Mouse (Mus musculus) ES-E14 (cell line): ENCODE results near the gene Btbd19. TPM values are rescaled to one million over a fixed set of nuclear protein-coding genes. Genes with fewer than 3 reads are reported as not detected.

Source experiments
- DNase-seq: peaks from one replicate; pipeline ENCODE4 v3.0.0-alpha.2; 2013; ENCODE audit warnings: low read depth, low spot score
- H3K27ac ChIP-seq: 2 replicates; pipeline ENCODE4 v1.5.1; 2012; ENCODE audit warnings: low read depth, mild to moderate bottlenecking, low read length, moderate library complexity, mixed read lengths; ENCODE audit not compliant: poor library complexity, insufficient read depth, severe bottlenecking
- H3K36me3 ChIP-seq: 2 replicates; pipeline ENCODE4 v1.6.1; 2012; ENCODE audit warnings: mild to moderate bottlenecking, low read length, moderate library complexity, mixed read lengths; ENCODE audit not compliant: control insufficient read depth, poor library complexity, insufficient read depth, severe bottlenecking
- H3K4me1 ChIP-seq, 2 experiments: fragments of 150-350 bp in 1 of 2; sonication (generic) in 1 of 2; 2 replicates each; pipeline ENCODE4 v1.6.1; 2012; ENCODE audit warnings: low read length in 2 of 2, mild to moderate bottlenecking in 1 of 2, mixed read lengths in 1 of 2; ENCODE audit not compliant: control insufficient read depth in 2 of 2, insufficient read depth in 2 of 2, poor library complexity in 1 of 2
- H3K4me3 ChIP-seq, 2 experiments: fragments of 150-350 bp in 1 of 2; sonication (generic) in 1 of 2; 2 replicates each; pipeline ENCODE4 v1.5.1; 2012; ENCODE audit warnings: low read length in 2 of 2, low read depth in 1 of 2, mild to moderate bottlenecking in 1 of 2, mixed read lengths in 1 of 2; ENCODE audit not compliant: insufficient read depth in 1 of 2, poor library complexity in 1 of 2, severe bottlenecking in 1 of 2
- H3K9ac ChIP-seq: 2 replicates; pipeline ENCODE4 v1.6.1; 2012; ENCODE audit warnings: low read depth, mild to moderate bottlenecking, low read length, mixed read lengths; ENCODE audit not compliant: poor library complexity, insufficient read depth, severe bottlenecking
- H3K9me3 ChIP-seq: fragments of 150-350 bp; sonication (generic); 2 replicates; pipeline ENCODE4 v1.6.1; 2012; ENCODE audit warnings: low read depth, mild to moderate bottlenecking, low read length; ENCODE audit not compliant: control insufficient read depth, insufficient read depth
- CHD2 ChIP-seq: IDR thresholded peaks from 2 replicates; pipeline ENCODE4 v1.6.1; 2014; ENCODE audit warnings: mild to moderate bottlenecking, low read depth, low read length, inconsistent platforms
- HCFC1 ChIP-seq: IDR thresholded peaks from 2 replicates; pipeline ENCODE4 v1.6.1; 2012; ENCODE audit warnings: low read length, inconsistent platforms, borderline replicate concordance; ENCODE audit not compliant: insufficient read depth
- MAFK ChIP-seq: IDR thresholded peaks from 2 replicates; pipeline ENCODE4 v1.6.1; 2014; ENCODE audit warnings: mild to moderate bottlenecking, low read depth, low read length, inconsistent platforms; ENCODE audit not compliant: insufficient read depth
- ZC3H11A ChIP-seq: IDR thresholded peaks from 2 replicates; pipeline ENCODE4 v1.6.1; 2012; ENCODE audit warnings: low read depth, mild to moderate bottlenecking, inconsistent platforms, low read length, borderline replicate concordance
- ZNF384 ChIP-seq: IDR thresholded peaks from 2 replicates; pipeline ENCODE4 v1.6.1; 2012; ENCODE audit warnings: low read depth, low read length, inconsistent platforms
- in situ Hi-C, 2 experiments: fragments of 600-800 bp; cut with MboI; formaldehyde crosslinking; loops; one replicate each; pipeline ENCODE4 v1.15.1; 2025; ENCODE audit warnings: low sequenced_read_pairs in 2 of 2, inconsistent platforms in 1 of 2; ENCODE audit not compliant: unreplicated experiment in 2 of 2
- total RNA-seq: library from RNA; depleted of rRNA; stranded (reverse); fragments of 300-350 nt; gene quantifications from 2 replicates; pipeline ENCODE4 v1.2.3, GENCODE M21; 2012

Gene Btbd19
- total RNA-seq, 1 experiment: 51.2 TPM

DNA sequence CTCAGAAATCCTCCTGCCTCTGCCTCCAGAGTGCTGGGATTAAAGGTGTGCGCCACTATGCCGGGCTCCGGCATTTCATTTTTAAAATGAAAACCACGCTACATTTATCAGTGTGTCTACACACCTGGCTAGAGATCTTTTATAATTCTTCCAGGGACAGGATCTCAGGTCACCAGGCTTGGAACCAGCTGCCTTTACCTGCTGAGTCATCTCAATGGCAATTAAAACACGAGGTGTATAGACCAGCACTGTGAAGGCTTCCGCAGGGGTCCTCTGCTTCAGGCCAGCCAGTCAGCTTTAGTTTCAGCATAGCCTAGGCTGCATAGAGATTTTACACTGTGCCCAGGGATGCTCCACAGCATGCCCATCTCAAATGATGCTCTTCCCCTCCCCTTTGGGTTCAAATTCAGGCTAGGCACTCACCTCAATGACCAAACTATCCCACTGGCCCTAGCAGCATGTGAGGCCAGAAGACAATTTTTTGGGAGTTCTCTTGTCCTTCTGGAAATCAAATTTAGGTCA is 24.7 kb upstream of the Btbd19 start:
- TF ChIP-seq ZNF384 (no peak), ZC3H11A (no peak), MAFK (peak; percentile 85), HCFC1 (no peak), CHD2 (no peak)
- peak overlapping the region; percentile 80; the same call in 1 of the 2 replicates for H3K27ac ChIP-seq

DNA sequence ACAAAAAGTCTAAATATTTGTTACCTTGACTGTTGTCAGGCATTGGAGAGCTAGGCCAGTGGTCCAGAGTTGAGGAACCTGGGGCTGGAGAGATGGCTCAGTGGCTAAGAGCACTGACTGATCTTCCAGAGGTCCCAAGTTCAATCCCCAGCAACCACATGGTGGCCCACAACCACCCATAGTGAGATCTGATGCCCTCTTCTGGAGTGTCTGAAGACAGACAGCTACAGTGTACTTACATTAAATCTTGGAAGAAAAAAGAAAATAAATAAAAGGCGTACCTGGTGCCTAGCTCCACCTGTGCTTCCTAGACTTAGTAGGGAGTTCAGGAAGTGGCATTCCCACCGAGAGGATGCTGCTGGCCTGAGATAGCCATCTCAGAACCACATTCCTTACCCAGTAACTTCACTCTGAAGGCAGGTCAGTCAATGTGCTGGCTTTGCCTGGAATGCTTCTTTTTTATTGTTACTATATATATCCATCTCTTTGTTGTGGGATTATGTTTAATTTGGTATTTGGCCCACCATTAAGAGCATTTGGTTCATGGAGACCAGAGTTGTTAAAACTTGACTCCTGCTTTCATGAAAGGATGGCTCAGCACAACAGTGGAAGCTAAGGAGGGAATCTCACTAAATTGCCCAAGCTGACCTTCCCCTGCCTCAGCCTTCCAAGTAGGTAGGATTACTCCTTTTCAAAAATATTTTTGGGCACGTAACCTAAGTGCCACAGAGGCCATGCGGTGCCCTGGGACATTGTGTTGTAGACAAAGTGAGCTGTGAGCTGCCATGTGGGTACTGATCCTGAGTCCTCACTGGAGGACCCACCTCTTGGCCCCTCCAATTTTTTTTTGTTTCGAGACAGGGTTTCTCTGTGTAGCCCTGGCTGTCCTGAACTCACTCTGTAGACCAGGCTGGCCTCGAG is 24.0 kb upstream of the Btbd19 start:
- H3K9ac ChIP-seq: peak overlapping the region; percentile 72; the same call in 1 of the 2 replicates
- TF ChIP-seq HCFC1: no peak
- no peak for TF ChIP-seq ZC3H11A
- TF ChIP-seq CHD2: 0 out of 2 replicates have a peak, but pooled peaks have one; percentile 42
- no peak for TF ChIP-seq ZNF384
- TF ChIP-seq MAFK: no peak
- peaks cover 0 to 7% of the 10 kb centered on the region in 2 experiments; a peak in 1 of 4 replicates for H3K4me1 ChIP-seq
- in situ Hi-C loops: loop anchor here in 1 of 2 experiments (25.0 kb wide), 1 partner anchor 337 kb away; the partner anchor contains the start of genes Hpdl, Mutyh and Toe1
- H3K27ac ChIP-seq: peak overlapping the region; percentile 80
- DNase-seq: no peak
- peaks cover 45% of the 10 kb centered on the region for H3K36me3 ChIP-seq
- H3K9me3 ChIP-seq: no peaks in the 10 kb centered on the region
- peak overlapping the region in 1 of 2 experiments; percentile 45; a peak in 1 of 4 replicates for H3K4me3 ChIP-seq

More for the DNA sequence above, 24.7 kb upstream of the Btbd19 start:
- Histone ChIP-seq H3K36me3 (peaks cover 52% of the 10 kb centered on the region), H3K4me1 (peaks cover 0 to 7% of the 10 kb centered on the region in 2 experiments; a peak in 1 of 4 replicates), H3K9ac (no peak overlapping the region), H3K9me3 (no peaks in the 10 kb centered on the region), H3K4me3 (no peak overlapping the region)
- DNase-seq: no peak
- in situ Hi-C loops: no loop called here

DNA sequence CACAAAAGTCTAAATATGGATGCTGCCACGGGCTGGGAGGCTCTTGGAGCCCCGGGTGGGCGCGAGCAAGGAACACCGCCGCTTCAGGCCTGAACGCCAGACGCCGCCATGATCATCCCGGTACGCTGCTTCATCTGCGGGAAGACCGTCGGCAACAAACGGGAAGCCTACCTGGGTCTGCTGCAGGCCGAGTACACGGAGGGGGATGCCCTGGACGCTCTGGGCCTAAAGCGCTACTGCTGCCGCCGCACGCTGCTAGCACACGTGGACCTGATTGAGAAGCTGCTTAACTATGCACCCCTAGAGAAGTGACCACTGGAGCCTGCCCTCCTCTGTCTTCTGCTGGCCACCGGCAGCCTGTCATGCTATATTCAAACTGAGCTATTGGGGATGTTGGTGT is 23.3 kb upstream of the Btbd19 start:
- peak overlapping the region; percentile 20; the same call in 1 of the 2 replicates for H3K27ac ChIP-seq
- H3K36me3 ChIP-seq: peaks cover 38% of the 10 kb centered on the region
- no peak for DNase-seq
- peak overlapping the region; percentile 72 for H3K9ac ChIP-seq
- H3K4me1 ChIP-seq: peaks cover 0 to 7% of the 10 kb centered on the region in 2 experiments; a peak in 1 of 4 replicates
- peak overlapping the region in 1 of 2 experiments; percentile 45; a peak in 2 of 4 replicates for H3K4me3 ChIP-seq
- TF ChIP-seq ZNF384: no peak
- no peak for TF ChIP-seq ZC3H11A
- TF ChIP-seq MAFK: no peak
- in situ Hi-C loops: loop anchor here in 1 of 2 experiments (25.0 kb wide), 1 partner anchor 337 kb away; the partner anchor contains the start of genes Hpdl, Mutyh and Toe1
- no peaks in the 10 kb centered on the region for H3K9me3 ChIP-seq

DNA sequence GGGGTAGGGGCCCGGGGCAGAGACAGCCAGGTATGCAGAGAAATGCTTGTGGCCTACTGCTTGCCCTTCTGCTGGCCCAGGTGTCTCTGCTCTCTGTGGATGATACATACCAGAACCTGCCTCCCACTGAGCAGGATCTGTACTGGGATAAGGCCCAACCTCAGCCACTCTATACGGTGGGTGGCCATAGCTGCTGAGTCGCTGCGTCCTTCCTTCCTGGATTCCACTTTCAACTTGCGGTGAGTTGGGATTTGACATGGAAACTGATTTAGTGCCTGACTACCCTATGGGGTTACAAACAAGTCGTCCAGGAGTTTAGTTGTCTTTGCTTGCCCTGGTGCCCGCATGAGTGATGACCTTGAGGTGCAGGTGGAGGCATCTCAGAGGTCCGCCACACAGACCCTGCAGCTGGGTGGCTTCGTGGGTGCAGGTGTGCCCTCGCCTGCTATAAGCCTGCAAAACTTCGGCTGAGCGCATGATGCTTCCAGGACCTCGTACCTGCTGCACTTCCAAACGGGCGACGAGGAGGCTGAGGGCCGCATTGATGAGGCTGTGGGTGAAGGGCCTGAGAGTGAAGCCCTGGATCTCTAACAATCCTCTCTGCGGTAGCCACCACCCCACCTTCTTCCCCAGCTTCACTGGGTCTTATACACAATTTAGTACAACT is 22.7 kb upstream of the Btbd19 start:
- H3K36me3 ChIP-seq: peaks cover 31% of the 10 kb centered on the region
- in situ Hi-C loops: loop anchor here in 1 of 2 experiments (25.0 kb wide), 1 partner anchor 336 kb away; the partner anchor contains the start of genes Hpdl, Mutyh and Toe1
- DNase-seq: no peak

More for the DNA sequence above, 22.7 kb upstream of the Btbd19 start:
- no peaks in the 10 kb centered on the region for H3K9me3 ChIP-seq
- peak overlapping the region in 1 of 2 experiments; percentile 45; a peak in 2 of 4 replicates for H3K4me3 ChIP-seq
- peak overlapping the region; percentile 72 for H3K9ac ChIP-seq
- peaks cover 0 to 7% of the 10 kb centered on the region in 2 experiments; a peak in 1 of 4 replicates for H3K4me1 ChIP-seq
- TF ChIP-seq MAFK (no peak), ZC3H11A (no peak), CHD2 (no peak), HCFC1 (no peak), ZNF384 (no peak)
- 0 out of 2 replicates have a peak overlapping the region, but pooled peaks have one; percentile 2 for H3K27ac ChIP-seq
